Mouse (Mus musculus) CD4-positive, CD25-positive, alpha-beta regulatory T cell, adult 4 months (primary cell): ENCODE measurements around the gene Serpini1. TPM values are rescaled to one million over a fixed set of nuclear protein-coding genes. Genes with fewer than 3 reads are reported as not detected.

Experiments used
- ATAC-seq: one replicate; pipeline ENCODE4 v1.8.0; 2017
- polyA plus RNA-seq, 2 experiments: library from polyadenylated mRNA; unstranded; fragments of 100-300 nt; shearing (Covaris generic); gene quantifications; one replicate each; pipeline ENCODE4 v1.2.1; 2017

Gene Serpini1
- 10 to 100 TPM; 16.6 to 19.3 TPM for polyA plus RNA-seq

DNA sequence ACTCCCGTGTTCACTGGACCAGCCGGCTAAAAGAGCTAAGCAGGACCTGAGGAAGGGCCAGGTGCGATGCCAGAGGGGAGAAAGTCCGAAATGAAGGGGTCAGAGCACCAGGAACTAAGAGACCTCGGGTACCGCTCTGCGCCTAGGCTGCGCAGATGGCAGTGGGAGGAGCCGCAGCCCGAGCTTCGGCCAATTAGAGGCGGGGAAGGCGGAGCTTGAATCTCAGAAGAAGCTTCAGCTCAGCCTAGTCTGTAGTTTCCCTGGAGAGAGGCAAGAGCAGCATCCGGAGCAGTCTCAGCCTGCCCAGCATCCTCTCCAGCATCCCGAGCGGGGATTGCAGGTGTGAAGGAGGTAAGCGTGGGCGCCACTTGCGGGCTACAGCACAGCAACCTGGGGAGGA is at the start of gene Serpini1:
TSS of gene Serpini1 (plus strand) at position 256 of the 400 bp plus-strand sequence.
- peak; percentile 67 for ATAC-seq

DNA sequence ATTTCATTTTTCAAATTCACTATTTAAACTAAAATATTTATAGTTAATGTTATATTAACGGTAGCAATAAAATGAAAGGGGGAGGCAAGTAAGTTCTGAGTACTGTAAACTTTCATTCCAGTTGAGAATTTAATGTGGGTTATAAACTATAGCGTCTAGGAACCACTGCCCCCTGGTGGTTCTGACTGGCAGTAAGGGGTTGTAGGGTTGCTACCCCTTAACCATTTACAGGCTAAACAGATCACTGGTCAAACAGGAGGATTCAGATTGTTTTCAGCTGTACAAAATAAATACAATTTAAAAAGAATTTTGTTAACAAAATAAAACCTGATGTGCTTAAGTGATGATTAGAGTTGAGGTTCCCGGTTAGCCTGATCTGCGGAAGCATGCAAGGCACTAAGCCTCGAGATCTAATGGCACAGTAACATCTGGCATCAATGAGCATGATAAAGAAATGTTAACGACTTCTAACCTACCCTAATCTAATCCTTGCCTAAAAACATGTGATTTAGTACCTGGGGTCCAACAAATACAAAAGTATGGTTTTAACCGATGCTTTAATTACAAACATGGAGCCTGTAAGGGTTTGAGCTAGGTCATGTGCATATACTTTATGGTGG is 39.6 kb upstream of the Serpini1 start:
- peak; percentile 87 for ATAC-seq

DNA sequence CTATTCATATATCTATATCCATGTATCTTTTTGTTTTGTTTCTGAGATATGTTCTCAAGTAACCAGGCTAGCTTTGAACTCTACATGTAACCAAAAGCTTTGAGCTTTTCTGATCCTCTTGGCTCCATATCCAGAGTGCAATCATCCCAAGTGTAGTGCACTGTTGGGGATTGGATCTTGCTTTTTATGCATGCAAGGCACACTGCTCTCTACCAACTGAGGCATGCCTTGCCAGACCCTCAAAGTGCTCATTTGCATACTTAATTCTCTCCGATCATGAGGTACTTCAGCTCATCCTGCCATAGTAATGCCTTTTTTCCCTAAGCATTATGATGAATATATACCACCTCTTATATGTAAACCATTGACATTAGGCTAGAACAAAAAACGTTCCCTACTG is 36.0 kb upstream of the Serpini1 start:
- ATAC-seq = no peak

DNA sequence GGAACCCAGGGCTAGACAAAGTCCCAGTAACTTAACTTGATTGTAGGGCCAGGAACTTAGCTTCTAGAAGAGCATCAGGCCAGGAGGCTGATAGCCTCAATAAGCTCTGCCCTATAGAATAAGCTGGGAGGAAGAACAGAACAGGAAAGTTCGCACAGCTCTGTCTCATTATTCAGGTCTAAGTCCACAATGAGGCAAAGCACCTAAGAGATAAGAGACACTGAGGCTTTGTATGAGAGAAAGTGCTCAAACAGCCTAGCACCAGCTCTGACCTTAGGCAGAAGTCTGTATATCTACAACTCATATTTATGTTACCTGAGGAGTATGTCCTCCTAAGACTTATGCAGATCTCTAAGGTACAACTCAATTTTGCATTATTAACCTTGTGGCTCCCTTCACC is 34.8 kb upstream of the Serpini1 start:
- no peak for ATAC-seq

DNA sequence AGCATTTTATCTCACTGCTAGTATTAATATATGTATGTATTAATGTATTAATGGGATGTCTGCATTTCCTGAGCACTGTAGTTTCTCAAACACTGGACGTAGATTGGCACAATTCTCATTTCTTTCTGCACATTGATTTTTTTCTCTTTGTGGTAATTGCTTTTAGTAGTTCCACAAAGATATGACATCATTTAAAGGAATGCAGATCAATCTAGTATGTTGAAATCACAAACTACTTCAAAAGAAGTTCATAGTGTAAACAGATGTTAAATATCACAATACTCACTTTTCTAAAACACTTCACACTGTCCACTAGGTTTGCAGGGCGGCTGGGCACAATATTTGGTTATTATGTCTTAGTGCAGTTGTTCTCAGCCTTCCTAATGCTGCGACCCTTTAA is 26.3 kb upstream of the Serpini1 start:
- ATAC-seq = no peak

DNA sequence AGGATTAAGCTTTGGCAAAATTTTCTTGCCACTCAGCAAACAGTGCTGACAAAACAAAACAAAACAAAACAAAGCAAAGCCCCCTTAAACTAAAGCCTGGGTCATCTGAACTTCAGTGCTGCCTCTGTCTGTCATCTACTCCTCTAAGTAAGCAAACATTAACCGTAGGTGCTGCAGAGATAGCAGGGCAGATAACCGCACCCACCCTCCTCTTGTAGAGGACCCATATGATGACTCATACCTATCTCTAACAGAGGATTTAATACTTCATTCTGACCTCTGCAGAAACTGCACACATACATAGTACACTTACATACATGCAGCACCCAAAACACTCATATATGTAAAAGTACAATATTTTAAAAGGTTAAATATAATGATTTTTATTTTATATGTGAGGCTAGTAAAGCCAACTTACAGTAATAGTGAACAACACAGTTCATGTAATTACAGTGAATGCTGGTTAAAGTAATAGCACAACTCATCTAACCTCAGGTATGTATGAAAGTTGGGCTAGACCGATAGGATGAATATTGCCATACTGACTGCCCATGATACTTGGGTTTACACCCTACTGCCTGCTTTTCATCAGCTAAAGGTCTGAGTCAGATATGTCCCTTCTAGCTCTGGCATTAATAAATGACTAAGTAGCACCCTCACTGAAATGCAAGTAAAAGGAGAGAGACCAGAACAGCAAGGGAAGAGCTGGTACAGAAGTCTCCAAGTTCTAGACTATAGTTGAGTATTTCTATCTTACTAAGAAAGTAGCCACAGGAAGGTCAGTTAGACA is 23.1 kb upstream of the Serpini1 start:
- ATAC-seq = peak; percentile 37

DNA sequence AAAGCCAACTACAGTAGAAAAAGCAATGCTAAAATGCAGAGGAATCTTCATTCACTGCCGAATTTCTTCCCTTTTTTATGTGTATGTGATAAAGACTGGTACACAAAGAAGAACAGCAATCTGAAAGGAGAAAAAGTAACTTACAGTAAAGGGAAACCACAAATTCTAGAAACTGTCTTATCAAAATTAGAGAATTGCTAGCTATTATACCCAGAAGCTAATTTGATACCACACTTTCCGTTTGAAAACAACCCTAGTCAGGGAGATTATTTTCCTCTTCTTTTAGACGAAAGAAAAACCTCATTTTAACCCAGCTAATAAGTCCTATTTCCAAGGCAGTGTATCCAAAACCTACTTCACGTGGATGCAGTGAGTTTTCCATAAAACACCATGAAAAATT is 16.1 kb upstream of the Serpini1 start:
- no peak for ATAC-seq

DNA sequence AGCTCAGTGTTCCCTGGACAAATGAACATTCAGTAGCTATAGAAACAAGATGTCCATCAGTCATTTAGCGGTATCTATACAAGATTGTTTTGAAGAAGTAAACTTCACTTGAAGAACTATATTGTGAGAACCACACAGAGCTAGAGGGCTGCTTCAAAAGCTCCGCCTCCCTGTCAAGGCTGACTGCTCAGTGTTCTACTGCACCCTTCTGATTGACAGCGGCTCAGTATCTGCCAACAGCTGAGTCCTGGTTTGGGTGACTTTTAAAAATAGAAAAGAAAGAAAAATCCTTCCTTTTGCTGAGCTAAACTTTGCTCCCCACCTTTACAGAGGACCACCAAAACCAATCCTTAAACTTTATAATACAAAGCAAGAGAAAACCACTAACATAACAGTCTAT is 14.5 kb upstream of the Serpini1 start:
- ATAC-seq = no peak

DNA sequence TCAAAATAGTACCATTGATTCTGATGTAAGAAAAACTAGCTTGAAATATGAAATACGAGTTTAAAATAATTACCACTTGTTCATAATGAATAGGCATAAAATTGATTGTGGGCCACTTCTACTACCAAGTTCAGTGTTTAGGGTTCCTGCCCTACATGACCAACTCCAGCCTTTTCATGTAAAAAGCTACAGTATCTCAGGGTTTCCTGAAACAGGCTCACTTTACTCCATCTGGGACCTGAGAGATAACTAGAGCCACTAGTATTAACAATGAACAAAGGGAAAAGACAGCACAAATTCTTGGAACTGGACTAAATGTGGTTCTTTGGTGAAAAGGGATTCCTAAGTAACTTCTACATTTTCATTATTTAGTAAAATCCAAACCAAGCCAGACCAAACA is 13.1 kb upstream of the Serpini1 start:
- ATAC-seq = no peak

DNA sequence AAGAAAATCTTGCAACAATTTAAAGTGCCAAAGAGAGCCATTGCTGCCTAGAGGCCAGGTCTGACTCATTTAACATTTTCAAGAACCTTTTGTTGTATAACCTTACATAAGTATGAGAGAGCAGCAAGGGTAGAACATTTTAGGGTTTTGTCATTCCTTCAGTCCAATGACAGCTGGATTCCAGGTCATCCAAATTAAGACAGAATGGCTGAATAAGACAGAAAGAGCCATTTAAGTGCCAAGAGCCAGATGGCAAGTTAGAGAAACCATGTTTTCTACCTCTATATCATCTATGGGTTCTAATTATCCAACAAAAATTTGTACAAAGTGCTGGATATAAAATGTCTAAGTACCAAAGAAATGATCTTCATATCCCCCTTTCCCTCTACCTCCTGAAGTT is 6.1 kb upstream of the Serpini1 start:
- ATAC-seq = no peak

DNA sequence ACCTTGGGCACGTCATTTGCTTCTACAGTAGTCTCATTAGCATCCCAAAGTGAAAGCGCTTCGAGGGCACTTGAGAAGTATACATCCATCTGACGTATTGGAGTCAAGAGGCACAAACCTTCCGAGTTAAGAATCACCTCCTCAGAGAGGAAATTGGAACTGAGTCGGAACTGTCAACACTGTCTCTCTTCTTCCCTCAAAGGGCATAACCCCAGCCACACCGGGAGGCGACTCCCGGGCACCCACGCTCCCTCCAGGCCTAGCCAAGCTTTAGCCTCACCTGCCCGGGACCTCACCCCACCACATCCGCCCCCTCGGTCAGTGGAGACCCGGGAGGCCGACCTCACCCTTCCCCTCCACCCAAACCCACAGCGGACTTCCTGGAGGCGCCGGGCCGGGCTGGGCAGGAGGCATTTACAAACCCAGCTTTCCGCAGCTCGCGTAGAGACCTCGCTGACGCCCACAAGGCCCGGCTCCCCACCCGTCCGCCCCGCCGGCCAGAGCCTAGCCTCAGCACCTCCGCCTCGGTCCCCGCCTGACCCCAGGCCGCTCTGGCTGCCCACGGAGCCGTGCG is 1.1 kb upstream of the Serpini1 start:
- peak; percentile 24 for ATAC-seq

DNA sequence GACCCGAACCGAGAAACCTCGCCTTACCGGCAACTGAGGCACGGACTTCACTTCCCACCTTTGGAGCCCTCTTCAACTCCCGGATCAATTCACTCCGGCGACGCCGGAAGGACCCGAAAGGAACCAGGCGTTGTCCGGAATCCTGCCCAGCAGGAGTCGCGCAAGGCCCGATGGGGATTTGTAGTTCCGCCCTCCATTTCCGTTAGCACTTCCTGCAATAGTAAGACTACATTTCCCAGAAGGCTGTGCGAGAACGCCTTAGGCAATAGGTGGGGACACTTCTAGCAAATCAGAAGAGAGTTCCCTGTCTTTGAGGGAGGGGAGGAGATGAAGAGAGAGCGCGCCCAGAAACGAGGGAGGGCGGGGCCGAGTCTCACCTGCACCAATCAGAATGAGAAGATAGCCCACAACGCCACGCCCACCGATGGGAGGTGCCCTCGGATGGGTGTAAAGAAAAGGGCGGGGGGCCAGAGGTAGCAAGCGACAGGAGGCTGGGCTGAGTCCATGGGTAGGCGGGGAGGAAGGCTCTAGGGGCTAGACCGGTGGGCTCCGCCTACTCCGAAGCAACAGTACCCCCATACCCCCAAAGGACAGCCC is 554 bp upstream of the Serpini1 start, which contains the start of gene Pdcd10:
TSS of gene Pdcd10 (minus strand) at position 162 of the 597 bp plus-strand sequence.
- ATAC-seq = peak; percentile 81

DNA sequence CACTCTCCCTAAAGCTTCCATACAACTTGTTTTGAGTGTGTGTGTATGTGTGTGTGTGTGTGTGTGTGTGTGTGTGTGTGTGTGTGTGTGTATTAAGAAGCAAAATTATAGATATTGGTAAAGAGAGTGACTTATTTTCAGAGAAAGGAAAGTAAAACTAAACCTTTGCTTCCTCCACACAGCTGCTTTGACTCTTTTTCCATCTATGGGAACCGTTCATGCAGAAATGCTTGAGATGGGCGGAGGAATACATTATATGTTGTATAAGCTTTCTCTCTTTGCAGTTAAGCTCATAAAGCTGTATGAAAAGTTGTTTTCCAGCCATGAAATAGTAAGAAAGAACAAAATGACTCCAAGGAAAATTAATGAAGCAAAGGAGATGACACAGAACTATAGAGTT is 16.7 kb downstream of the Serpini1 start:
- peak; percentile 74 for ATAC-seq

DNA sequence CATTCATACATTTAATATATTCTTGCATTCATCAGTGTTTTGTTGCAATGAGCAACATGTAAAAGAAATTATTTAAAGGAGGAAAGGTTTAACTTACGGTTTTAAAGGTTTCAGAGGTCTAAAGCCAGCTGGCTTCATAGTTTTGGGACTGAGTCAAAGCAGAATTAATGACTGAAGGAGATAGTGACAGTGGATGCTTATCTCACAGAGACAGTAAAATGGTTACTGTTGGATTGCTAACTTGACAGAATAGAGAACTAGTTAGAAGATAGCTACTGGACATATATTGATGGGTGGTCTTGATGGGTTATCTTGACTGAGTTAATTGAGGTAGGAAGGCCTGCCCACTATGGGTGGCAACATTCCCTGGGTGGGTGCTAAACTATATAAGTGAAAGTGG is 18.2 kb downstream of the Serpini1 start:
- ATAC-seq = no peak

DNA sequence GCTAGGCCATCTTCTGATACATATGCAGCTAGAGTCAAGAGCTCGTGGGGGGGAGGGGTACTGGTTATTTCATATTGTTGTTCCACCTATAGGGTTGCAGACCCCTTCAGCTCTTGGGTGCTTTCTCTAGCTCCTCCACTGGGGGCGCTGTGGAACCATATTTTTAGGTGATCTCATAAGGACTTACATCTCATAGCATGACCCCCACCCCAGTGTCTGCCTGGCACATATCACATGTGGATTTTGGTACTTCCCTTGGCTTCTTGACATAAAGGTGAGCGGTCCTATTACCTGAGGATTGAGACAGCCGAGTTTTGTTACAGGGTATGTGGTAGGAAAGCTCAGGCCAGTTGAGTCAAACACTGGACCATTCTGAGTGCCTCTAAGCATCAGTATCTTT is 22.0 kb downstream of the Serpini1 start:
- ATAC-seq = peak; percentile 79

DNA sequence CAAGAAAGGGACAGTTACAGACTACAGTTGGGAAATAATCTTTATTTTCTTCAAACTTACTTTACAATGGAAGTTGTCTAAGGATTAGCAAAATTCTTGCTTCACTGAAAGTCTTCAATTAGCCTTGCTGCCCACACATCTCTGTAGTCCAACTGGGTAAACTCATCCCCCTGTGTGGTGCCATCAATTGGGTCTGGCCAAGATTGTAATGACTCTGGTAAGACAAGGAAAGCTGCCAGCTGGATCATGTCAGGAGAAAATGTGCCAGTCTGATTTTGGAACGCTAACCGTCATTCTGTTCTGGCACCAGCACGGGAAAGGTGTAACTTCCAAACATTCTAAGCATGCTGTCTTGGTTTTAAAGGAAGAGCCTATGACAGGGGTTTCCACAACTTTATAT is 25.9 kb downstream of the Serpini1 start:
- ATAC-seq = no peak

DNA sequence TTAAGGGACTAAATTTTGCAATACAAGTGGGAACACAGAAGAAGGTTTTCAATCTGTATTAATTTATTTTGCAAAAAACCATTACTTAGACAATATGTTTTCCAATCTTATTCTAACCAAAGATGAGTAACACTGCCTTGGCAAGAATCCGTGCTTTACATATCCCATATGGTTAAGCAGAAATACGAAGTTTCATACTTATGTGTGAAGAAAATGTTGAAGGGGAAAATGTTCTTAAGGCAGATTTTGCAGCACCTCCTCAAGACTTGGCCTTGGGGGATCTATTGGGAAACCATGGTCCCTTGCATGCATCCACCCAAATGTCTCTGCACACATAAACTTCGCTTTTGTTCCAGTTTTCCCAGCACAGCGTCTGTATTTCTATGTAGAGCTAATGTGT is 27.6 kb downstream of the Serpini1 start:
- ATAC-seq = no peak

DNA sequence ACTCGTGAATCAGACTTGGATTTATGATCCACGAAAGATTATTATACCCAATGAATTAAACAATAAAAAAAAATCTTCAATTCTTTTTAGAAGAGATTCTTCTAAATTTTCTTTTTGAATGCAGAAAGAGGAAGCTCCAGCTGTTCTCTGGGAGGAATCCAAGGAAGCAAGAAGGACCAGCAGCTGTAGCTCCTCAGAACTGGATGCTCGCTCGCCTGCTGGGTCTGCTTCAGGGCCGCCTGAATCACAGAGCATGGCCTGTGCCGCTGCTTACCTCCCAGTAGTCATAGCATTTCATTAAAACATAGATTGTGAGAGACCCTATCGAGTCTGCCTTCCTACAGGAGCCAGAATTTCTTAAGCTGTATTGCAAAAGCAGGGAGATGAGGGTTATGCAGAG is 53.7 kb downstream of the Serpini1 start:
- no peak for ATAC-seq

DNA sequence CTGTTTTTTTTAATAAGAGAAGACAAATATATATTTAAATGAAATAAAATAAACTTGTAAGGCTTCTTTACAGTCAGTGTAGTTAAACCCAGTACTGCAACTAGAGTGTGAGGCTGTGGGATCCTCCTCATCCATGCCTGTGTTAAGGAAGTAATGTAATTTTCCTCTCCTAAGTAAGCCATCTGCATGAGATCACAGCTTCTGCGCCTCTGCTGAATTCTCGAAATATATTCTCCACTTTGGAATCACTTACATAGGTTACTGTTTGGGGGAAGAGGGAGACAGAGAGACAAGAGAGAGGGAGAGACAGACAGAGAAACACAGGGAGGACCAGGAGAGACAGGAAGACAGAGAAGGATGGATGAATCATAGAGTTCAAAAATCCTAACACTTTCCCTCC is 67.3 kb downstream of the Serpini1 start:
- no peak for ATAC-seq

DNA sequence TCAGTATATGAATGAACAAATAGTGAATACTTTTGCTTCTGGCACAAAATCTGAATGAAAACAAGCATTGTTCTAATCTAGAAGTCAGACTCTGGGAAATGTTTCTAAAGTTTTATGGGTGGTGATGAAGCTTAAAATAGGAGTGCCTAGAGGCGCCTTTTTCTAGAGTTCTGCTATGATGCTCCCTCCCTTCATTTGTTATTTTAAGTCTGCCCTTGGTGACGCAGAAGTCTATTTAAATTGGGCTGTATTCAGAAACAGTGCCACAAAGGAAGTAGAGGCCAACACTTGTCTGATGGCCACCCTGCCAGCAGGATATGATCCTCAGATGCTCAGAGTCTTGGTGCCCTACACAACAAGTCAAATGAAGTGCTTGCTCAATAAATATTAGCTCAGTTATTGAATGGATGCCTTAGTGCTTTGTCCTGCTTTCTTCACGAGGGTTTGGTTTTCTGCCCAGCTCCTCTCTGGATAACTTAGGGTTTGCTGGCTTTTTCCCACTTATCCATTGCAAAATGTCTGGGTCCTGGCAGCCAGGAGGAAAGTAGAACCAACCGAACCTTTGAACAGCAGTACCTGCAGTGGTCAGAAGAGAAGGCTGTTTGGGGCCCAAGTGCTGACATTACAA is 73.8 kb downstream of the Serpini1 start:
- ATAC-seq = no peak

DNA sequence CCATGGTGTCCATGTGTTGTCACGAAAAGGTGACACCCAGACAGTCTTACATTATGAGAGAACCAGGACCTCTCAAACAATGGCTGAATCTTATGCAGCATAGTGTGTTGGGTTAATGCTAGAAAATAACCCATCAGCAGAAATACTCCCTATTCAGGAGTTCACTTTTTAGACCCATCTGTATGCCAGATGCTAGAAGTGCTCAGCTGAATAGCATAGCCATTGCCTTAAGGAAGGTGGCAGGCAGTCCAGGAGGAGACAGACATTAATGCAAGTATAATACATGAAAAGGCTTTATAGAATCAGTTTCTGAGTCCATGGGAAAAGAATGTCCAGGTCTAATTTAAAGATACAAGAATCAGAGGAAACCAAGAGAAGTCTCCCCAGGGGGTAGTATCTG is 75.9 kb downstream of the Serpini1 start:
- ATAC-seq = no peak

DNA sequence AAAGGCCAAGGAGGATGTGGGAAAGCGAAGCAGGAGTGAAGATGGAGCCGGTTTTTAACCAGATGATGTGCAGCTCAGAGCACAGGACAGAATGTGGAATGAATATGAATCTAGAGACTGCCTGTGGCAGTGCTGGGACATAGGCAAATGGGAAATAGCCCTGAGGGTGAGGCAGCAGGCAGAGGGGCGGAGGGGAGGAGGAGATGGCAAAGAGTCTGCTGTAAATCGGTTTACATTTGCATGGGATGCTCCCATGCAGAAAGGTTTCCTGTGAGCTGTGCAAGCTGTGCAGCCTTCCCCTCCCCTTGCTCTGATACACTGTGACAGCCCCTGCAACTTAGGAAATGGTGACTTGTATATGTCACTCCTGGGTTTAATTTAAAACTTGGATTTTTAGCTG is 76.3 kb downstream of the Serpini1 start:
- ATAC-seq = no peak

DNA sequence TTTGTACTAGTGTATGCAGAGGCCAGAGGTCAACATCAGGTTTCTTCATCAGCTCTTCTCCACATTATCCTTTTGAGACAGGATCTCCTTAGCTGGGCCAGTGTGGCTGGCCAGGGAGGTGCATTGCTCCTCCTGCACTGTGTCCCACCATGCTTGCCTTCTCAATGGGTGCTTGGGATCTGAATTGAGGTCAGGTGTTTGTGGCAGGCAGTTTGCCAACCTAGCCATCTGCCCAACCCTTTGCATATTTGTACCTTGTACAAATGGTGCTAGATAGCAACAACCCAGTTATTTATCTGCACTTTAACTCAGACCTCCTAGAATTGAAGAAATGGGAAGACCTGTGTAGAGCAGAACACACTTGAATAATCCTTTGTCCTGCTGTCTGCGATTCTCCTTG is 78.3 kb downstream of the Serpini1 start:
- no peak for ATAC-seq
